Mouse (Mus musculus) olfactory bulb, adult 2 months (tissue): ENCODE results near the gene Pomt2.

ENCODE experiments used
- CTCF ChIP-seq: fragments of 200-500 bp; IDR thresholded peaks from 2 replicates; pipeline ENCODE4 v1.5.1; 2012; ENCODE audit warnings: low read depth, mild to moderate bottlenecking, low read length, moderate library complexity; ENCODE audit not compliant: insufficient read depth
- POLR2A ChIP-seq: fragments of 200-500 bp; IDR thresholded peaks from 2 replicates; pipeline ENCODE4 v1.6.1; 2012; ENCODE audit warnings: mild to moderate bottlenecking, low read depth, low read length, moderate library complexity; ENCODE audit not compliant: insufficient read depth

DNA sequence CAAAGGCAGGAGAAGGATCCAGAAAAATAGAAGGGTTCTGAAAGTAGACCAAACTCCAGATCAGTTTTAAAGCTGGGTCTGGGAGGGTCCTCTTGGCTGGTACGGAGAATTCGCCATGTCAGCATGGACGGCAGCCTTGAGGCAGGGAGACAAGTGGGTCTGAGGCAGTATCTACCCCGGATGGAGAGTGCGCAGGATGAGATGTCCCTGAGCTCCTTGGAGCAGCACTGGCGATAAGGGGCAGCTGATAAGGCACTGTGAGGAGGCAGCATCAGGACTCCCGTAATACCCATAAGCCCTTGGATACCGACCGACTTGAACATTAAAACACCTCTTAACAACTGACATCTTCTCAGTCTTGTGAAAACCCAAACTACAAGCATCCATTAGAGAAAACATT, 15.0 kb downstream of the Pomt2 start:
- TF ChIP-seq CTCF (no peak), POLR2A (no peak)
